Mouse (Mus musculus) liver, postnatal 0 days (tissue): ENCODE data around the gene Hoxc8.

Experiments used
- CTCF ChIP-seq: sonication (generic); IDR thresholded peaks from 2 replicates; pipeline ENCODE4 v1.5.1; 2016; ENCODE audit warnings: antibody characterized with exemption, low read depth
- EP300 ChIP-seq: IDR thresholded peaks from 2 replicates; pipeline ENCODE4 v1.6.1; 2016; ENCODE audit warnings: antibody characterized with exemption, low read depth, mild to moderate bottlenecking

GRCm38 (mm10) chr15:103002156-103002555 lies 11.7 kb downstream of the Hoxc8 start:
- no peak for TF ChIP-seq CTCF
- TF ChIP-seq EP300 = no peak
